Mouse (Mus musculus): ENCODE data around the gene Ube2v1.
A peak's percentile ranks its signal among the peaks of the same experiment; 100 is the strongest.
"Not testable (repeated sequence)": the region's sequence is repeated elsewhere in the genome, so short reads cannot be mapped to it uniquely, and the experiment has no call there.

Ube2v1 gene

DNA sequence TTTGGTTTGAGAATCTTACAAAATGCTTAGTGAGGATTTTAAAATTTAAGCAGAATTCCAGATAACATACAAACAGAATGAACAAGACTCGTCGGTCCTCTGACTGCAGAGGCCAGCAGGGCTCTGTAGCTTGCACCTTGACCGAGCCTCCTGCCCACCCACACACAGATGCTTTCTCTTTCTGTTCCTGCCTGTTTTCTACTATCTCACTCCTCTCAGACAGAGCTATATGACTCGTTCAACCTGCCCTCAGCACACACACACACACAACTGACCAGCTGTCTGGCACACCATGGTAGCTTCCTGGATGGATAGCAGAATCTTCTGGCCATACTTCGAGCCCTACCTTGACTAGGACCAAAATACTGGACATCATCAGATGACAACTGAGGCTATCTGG lies 8.9 kb downstream of the Ube2v1 start:
- no peak for DNase-seq (ENCODE audit: low read depth, low spot score)

DNA sequence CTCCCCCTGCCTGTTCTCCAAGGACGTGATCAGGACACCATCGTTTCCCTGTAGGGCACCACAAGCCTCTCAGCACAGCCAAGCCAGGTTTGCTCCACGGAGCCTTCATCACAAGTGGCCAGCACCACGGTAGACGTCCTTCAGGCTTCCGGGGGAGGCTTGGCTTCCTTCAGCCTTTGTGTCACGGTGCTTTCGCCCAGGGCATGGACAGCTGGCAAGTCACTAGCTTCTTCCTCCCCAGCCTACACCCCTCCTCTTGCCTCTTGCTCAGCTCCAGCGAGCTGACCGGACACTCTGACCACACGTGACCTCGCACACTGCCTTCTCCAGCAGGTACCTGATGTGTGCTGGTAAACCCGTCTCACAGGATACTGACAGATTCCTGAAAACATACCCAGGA lies 9.5 kb downstream of the Ube2v1 start:
- peak; percentile 67 for DNase-seq (ENCODE audit: low read depth, low spot score)

GRCm38 (mm10) chr2:167621255-167622087 lies 10.4 kb downstream of the Ube2v1 start:
- no peak for DNase-seq (ENCODE audit: low read depth, low spot score)

GRCm38 (mm10) chr2:167617472-167617871 lies 14.4 kb downstream of the Ube2v1 start:
- no peak for DNase-seq (ENCODE audit: low read depth, low spot score)

DNA sequence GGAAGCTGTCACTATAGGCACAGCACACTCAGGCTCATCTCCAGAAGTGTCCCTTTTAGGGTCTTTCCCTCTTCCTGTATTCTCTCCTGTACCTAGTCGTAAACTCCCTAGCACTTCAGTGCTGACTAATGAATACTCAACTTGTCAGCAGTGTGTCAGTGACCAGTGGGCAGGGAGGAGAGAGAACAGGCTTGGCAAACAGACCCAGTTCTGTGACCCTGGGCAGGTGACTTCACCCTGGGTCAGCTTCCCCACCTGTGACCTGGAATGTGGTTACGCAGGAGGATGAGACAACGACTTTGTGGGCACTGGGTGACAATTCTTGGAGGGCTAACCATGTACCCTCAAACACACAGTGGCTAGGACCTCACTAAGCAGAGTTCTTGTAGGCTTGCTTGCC lies 14.9 kb downstream of the Ube2v1 start:
- no peak for DNase-seq (ENCODE audit: low read depth, low spot score)

GRCm38 (mm10) chr2:167613335-167613734 lies 18.6 kb downstream of the Ube2v1 start:
- not testable (repeated sequence) for DNase-seq (ENCODE audit: low read depth, low spot score)

GRCm38 (mm10) chr2:167612122-167612521 lies 19.8 kb downstream of the Ube2v1 start:
- DNase-seq (ENCODE audit: low read depth, low spot score) = no peak

DNA sequence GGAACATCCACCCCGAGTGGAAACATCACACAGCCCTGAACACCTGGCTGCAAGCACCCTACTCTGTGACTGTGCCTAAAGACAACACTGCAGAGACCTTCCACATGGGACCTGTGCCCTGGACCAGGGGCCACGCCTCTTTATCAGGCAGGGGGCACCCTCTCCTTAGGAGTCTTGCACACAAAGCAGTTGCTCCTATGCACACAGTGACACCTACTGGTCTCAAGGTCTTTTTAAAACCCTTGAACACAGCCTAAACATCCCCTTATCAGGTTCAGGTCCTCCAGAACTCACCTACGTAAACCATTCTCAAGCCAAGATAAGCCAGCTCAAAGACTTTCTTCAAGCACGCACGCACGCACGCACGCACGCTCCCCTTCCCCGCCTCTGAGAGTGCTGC lies 20.6 kb downstream of the Ube2v1 start:
- DNase-seq (ENCODE audit: low read depth, low spot score) = no peak

DNA sequence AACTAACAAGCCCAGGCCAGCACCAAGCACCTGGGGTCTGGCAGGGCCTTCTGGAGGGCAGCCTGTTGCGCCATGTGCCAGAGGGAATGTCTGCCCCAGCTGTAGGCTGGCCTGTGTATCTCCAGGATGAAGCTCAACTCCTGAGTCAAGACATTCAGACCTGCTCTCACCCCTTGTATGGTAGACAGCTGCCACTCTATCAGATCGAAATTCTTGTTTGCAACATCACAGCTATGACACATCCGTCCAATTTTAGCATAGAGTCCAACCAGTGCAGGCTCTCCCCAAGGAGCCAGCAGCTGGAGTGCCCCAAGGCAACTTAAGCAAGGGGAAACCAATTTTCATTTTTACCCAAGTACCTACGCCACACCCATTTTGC lies 25.2 kb downstream of the Ube2v1 start:
- no peak for DNase-seq (ENCODE audit: low read depth, low spot score)

DNA sequence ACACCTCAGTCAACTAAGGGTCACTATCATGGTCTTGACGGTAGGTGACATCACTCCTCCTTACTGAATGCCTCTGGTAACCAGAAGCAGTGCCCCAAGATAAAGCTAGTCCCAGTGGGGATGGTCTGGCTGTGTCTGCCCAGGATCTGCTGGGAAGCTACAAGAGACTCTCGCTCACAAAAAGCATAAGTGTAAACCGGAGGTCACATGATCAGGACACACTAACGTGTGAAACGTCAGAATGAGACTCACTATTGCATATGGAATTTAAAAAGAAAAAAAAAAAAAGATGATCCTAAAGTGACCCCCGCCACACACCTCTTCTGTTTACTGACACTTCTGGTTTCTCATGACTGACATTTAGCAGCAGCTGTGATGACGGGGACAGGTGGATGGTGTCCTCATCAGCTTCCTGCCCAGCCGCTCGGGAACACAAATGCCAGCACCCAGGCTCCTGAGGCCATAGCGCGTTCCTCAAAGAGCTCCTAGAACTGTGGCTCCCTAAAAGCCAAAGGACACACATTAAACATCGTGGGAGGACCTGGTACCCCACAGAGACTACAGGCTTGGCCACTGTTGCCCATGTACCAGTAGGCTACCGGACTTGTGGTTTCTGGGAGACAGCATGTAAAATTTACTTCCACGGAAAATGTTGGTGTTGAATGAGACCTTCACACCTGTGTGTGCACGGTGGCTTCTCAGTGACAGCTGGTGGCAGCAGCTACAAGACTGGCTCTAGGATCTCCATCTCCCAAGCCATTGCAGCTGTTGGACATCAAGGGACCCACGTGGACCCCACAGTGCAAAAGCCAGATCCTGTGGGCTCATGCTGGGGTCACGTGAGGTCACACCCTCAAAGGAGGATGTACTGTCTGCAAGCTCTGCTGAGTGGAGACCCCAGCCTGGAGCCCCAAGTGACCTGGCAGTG lies 25.8 kb downstream of the Ube2v1 start:
- DNase-seq (ENCODE audit: low read depth, low spot score) = no peak

DNA sequence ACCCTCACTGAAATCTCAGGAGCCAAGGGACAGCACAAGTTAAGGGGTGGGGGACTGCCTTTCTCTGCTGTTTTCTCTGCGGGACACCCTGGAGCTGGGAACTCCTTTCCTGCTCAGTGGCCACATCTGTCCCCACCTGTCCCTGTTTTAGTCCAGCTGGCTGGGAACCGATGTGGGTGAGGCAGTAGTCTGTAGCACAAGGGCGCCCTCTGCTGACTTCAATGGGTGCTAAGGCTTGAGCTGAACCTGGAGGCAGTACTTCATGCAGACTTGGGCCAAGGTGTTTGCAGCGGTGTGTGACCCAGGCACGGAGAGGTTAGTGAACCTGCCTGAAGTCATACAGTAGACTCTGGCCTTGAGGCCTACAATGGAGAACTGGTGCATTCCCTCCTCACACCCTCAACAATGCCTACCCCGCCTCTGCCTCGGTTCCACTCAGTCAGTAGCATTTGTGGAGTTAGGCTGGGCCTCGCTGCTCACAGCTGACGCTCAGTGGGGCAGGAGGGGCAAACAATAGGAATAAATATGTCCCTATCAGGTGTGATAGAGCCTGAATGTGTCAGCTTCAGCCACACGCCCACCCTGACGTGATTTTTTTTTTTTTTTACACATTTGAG lies 26.6 kb downstream of the Ube2v1 start:
- peak; percentile 87 for DNase-seq (ENCODE audit: low read depth, low spot score)

GRCm38 (mm10) chr2:167602978-167603377 lies 28.9 kb downstream of the Ube2v1 start:
- DNase-seq (ENCODE audit: low read depth, low spot score) = no peak

- DNase-seq (ENCODE audit: low read depth, low spot score) = no peak
Measured at GRCm38 (mm10) chr2:167602364-167602763, 29.5 kb downstream of the Ube2v1 start.

DNA sequence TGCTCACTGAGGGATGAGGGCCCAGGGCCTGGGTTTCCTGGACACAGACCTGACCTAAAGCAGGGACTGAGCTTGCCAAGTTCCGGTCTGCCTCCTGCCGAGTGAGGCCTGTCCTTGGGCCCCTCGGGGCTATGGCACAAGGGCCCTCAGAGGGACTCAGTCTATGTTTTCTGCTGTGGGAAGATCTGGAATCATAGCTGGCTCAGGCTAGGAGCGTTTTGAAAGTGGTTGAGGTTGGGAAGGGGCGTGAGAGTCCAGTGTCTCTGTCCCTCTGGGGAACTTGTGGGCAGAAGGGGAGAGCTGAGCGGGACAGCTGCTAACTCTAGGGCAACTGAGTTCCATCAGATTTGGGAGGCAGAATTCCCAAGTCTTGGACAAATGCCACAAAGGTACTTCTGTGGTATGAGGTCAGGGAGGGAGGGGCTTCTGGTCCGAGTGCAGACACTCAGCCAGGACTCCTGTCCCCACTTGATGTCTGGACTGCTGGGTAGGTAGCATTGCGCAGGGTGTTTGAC lies 31.4 kb downstream of the Ube2v1 start:
- no peak for DNase-seq (ENCODE audit: low read depth, low spot score)

GRCm38 (mm10) chr2:167599917-167600316 lies 32.0 kb downstream of the Ube2v1 start:
- DNase-seq (ENCODE audit: low read depth, low spot score) = no peak

DNA sequence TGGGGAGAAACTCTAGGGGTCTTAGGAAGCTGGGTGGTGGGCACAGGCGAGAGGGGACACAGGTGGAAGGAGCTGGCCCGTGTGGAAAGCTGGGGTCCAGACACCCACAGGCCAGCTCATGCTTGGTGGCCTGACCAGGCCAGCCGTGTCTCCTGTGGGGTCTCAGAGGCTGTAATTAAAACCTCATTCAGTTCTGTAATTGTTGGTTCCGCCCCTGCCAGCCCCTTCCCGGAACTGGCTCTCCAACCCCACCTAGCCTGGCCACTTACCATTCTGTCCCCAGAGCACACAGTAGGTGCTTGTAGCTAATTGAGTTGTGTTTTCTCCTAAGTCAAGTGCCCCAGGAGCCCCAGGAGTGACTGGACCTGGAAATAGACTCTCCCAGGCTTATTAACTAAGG lies 32.7 kb downstream of the Ube2v1 start:
- no peak for DNase-seq (ENCODE audit: low read depth, low spot score)

GRCm38 (mm10) chr2:167597492-167598186 lies 34.3 kb downstream of the Ube2v1 start:
- DNase-seq (ENCODE audit: low read depth, low spot score) = no peak

GRCm38 (mm10) chr2:167596726-167597491 lies 35.0 kb downstream of the Ube2v1 start:
- no peak for DNase-seq (ENCODE audit: low read depth, low spot score)

- no peak for DNase-seq (ENCODE audit: low read depth, low spot score)
Measured at GRCm38 (mm10) chr2:167596262-167596661, 35.6 kb downstream of the Ube2v1 start.

- DNase-seq (ENCODE audit: low read depth, low spot score) = no peak
Measured at GRCm38 (mm10) chr2:167595761-167596171, 36.1 kb downstream of the Ube2v1 start.

Data from brain, adult 2 months (tissue).